Mouse (Mus musculus) layer of hippocampus, adult 9-11 months (tissue): ENCODE data around the gene Btbd6.

Source experiments
- DNase-seq: peaks from one replicate; pipeline ENCODE4 v3.0.0; 2022

Btbd6 gene

GRCm38 (mm10) chr12:113012443-113012842, 36.2 kb downstream of the Btbd6 start:
- no peak for DNase-seq

GRCm38 (mm10) chr12:113013021-113013491, 36.8 kb downstream of the Btbd6 start:
- DNase-seq: peak; percentile 94

- peak; percentile 93 for DNase-seq
These were observed 37.6 kb downstream of the Btbd6 start, which contains the start of gene Pacs2 for GRCm38 (mm10) chr12:113013604-113014558. TSS of gene Pacs2 (plus strand) at chr12:113014508.

DNA sequence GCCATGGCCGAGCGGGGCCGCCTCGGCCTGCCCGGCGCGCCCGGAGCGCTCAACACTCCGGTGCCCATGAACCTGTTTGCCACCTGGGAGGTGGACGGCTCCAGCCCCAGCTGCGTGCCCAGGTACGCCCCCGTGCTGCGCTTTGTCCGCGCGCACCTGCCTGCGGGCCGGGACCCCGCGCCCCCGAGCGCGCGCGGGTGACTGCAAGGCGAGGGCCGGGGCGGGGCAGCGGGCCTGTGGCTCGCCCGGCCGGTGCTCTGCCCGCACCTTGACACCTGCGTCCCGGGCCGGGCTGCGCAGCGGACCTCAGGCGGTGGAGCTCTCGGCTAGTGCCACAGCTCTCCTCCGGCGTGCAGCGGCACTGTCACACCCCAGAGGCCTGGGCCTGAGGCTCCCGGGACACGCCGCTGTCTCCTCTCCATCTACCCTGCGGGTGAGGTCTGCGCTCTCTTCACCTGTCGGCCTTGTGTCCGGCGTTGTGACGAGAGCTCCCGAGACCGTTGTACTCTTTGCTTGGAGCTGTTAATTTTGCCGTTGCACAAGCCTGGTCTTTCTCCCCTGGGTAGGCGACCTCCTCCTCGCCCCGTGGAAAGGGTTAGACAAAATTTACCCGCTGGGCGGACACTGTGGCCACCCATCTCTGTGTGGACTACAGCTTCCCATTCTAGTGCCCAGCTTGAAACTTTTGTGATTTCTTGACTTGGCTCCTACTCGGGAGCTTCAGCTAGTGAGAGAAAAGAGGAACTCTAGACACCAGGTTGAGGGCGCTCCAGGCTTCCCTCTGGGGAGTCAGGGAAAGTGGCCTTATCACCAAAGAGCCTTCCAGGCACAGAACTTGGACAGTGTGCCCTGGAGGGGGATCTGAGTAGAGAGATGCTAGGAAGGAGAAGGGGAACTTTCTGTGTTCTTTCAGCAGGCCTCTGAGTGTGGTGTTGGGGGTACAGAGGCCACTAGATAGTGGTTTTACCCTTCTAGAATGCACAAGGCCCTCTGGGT, 38.6 kb downstream of the Btbd6 start:
- no peak for DNase-seq

- DNase-seq: no peak
These were observed 39.7 kb downstream of the Btbd6 start for GRCm38 (mm10) chr12:113015956-113016355.

- DNase-seq: peak; percentile 87
These were observed 40.7 kb downstream of the Btbd6 start for GRCm38 (mm10) chr12:113016976-113017375.

DNA sequence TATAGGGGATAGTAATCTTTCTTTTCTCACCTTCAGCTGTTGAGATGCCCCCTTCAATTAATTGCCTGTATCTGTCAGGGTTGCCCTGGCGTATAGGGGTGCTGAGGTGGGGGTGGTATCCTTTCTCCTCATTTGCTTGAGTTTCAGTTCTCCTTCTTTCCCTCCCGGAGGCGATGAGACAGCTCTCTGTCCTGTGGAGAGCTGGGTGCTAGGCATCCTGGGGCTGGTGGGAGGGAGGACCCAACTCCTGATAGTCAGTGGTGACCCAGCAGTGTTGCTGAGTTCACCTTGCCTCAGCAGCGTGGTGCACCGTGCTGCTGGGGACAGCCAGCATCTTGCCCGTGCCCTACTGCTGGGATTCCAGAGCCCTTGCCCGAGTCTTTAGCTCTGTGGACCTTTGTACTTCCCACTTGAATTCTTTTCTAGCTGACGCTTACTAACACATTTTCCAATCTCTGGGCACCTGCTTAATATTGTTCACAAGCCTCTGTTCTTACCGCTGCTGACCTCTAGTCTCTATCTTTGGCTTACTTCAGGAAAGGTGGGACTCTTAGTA, 41.2 kb downstream of the Btbd6 start:
- DNase-seq: no peak

DNA sequence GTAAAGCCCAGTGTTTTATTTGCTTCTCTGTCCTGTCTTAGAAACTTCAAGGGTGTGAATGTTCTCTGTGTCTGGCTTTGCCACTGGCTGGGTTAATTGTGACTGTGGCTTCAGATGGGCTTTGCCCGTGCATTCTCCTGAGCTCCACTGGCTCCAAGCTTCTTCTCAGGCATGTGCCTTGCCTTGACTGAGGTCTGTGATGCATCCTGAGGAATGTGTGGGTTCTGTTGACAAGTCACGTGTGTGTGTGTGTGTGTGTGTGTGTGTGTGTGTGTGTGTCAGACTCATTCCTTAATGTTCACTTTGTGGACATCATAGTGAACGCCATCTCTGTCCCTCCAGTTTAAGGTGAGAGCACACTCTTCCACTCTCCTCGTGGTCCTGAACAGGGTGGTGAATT, 42.5 kb downstream of the Btbd6 start:
- DNase-seq: no peak

- DNase-seq: no peak
These were observed 45.2 kb downstream of the Btbd6 start for GRCm38 (mm10) chr12:113021488-113021887.

DNA sequence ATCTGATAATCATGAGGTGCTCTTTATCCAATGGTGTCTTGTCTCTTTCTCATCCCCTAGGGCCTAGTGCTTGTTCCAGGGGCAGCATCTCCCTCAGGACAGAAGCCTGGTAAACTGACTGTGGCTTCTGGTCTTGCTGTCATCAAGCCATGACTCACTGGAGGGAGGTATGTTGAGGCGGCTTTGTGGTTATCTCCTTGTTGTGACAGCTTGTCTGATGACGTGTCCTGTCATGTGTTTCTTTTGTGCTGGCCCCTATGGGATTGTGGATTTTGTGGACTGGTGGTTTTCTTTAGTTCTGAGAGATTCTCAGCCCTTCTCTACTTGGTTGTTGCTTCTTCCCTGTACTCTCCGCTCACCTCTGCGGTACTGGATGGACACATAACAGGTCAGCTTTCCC, 46.8 kb downstream of the Btbd6 start:
- DNase-seq: no peak

DNA sequence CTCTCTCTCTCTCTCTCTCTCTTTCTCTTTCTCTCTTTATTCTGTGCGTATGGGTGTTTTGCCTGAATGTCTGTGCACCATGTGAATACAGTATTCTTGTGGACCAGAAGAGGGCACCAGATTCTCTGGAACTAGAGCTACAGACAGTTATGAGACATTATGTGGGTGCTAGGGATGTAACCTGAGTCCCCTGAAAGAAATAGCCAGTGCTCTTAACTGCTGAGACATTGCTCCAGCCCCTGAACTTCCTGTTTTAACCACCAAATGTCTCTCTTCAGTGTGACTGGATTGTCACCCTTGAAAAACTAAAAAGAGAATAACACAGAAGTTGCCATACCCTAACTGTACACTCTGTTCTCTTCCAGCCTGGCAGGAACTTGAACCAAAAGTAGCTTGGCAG, 50.3 kb downstream of the Btbd6 start:
- no peak for DNase-seq

GRCm38 (mm10) chr12:113027495-113027894, 51.2 kb downstream of the Btbd6 start:
- no peak for DNase-seq

- peak; percentile 36 for DNase-seq
These were observed 51.8 kb downstream of the Btbd6 start for GRCm38 (mm10) chr12:113028067-113028466.
